Mouse (Mus musculus) left cerebral cortex, adult 2 months (tissue): ENCODE measurements around the gene Ccdc134. TPM values are rescaled to one million over a fixed set of nuclear protein-coding genes. Genes with fewer than 3 reads are reported as not detected.

Source experiments
- DNase-seq, 2 experiments: peaks; one replicate each; pipeline ENCODE4 v3.0.0; 2021 to 2022; ENCODE audit warnings: low spot score in 2 of 2, mixed read lengths in 1 of 2; ENCODE audit errors: extremely low spot score in 1 of 2
- H3K27ac ChIP-seq: fragments of 200-600 bp; 2 replicates; pipeline ENCODE4 v1.8.1; 2022
- H3K4me3 ChIP-seq: fragments of 200-600 bp; 2 replicates; pipeline ENCODE4 v1.8.1; 2022
- CTCF ChIP-seq: fragments of 200-600 bp; IDR thresholded peaks from 2 replicates; pipeline ENCODE4 v1.8.1; 2022; ENCODE audit warnings: antibody characterized with exemption, mild to moderate bottlenecking, moderate library complexity
- intact Hi-C: fragments of 180-260 bp; cut with DNase I; formaldehyde crosslinking; loops from one replicate; pipeline ENCODE4 v1.15.1; 2025
- total RNA-seq, 2 experiments: library from RNA; stranded (reverse); gene quantifications; 2 replicates each; pipeline ENCODE4 v1.2.3; 2021

Ccdc134 gene
- total RNA-seq, 2 experiments from 2014 or later: 11.2 to 18.3 TPM

GRCm38 (mm10) chr15:82182311-82182710 lies 54.6 kb downstream of the Ccdc134 start:
- peak; percentile 30 for TF ChIP-seq CTCF
- intact Hi-C loops: no loop called here
- no peak overlapping the region for H3K4me3 ChIP-seq
- H3K27ac ChIP-seq: no peak overlapping the region
- no peak for DNase-seq

- Histone ChIP-seq H3K4me3 (no peak overlapping the region), H3K27ac (no peak overlapping the region)
- no peak for TF ChIP-seq CTCF
- intact Hi-C loops: no loop called here
- DNase-seq: no peak
These were observed 55.9 kb downstream of the Ccdc134 start for GRCm38 (mm10) chr15:82183596-82183995.

- DNase-seq: no peak
- no peak overlapping the region for H3K27ac ChIP-seq
- no peak overlapping the region for H3K4me3 ChIP-seq
- intact Hi-C loops: no loop called here
- no peak for TF ChIP-seq CTCF
These were observed 56.5 kb downstream of the Ccdc134 start for GRCm38 (mm10) chr15:82184183-82184582.

GRCm38 (mm10) chr15:82184656-82185055 lies 56.9 kb downstream of the Ccdc134 start:
- intact Hi-C loops: no loop called here
- H3K27ac ChIP-seq: no peak overlapping the region
- no peak overlapping the region for H3K4me3 ChIP-seq
- no peak for DNase-seq
- no peak for TF ChIP-seq CTCF

DNA sequence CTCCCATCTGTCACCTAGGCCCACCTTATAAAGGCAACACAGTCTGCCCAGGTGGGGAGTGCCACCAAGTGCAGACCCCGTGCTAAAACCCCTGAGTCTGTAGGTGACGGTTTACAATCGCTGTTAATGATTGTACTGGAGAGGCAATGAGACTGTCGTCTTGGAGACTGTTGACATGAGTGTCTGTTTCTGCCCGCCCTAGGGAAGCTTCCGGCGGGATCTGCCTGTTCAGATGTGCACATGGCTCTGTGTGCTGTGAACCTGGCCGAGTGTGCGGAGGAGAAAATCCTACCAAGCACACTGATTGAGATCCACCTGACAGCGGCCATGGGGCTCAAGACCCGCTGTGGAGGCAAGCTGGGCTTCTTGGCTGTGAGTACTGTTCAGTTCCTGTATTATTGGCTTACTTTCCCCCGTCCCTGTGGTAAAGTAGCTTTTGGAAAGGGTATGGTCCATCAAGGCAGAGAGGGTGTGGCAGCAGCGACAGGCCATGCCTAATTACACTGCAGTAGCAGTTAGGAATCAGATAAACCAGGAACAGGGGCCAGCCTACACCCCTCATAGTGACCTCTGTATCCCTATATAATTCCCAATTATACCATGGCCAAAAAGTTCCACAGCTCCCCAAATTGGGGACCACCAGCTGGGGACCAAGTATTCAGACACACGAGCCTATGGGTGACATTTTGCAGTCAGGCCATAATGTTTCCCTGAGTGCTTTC lies 57.5 kb downstream of the Ccdc134 start:
- intact Hi-C loops: no loop called here
- H3K27ac ChIP-seq: no peak overlapping the region
- no peak for TF ChIP-seq CTCF
- no peak for DNase-seq
- H3K4me3 ChIP-seq: no peak overlapping the region

GRCm38 (mm10) chr15:82186131-82186530 lies 58.4 kb downstream of the Ccdc134 start:
- H3K4me3 ChIP-seq: no peak overlapping the region
- intact Hi-C loops: no loop called here
- TF ChIP-seq CTCF: no peak
- DNase-seq: no peak
- H3K27ac ChIP-seq: no peak overlapping the region

DNA sequence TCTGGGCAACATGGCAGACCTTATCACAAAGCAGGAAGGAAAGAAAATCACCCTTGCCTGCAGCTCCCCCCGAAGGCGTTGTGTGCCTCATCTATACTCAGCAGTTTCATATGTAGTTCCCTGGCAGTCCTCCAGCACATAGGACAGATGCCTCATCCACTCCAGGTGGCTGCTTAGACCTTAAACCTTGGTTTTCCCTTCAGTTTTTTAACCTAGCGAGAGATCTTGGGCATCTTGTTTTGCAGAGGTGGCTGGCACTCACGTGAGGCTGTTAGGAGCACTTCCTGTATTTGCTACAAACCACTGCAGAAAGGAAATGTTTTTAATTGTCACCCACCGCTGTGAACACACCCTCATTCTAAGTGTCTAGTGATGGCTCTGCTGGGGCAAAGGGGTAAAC lies 59.2 kb downstream of the Ccdc134 start:
- TF ChIP-seq CTCF: no peak
- DNase-seq: no peak
- Histone ChIP-seq H3K27ac (no peak overlapping the region), H3K4me3 (no peak overlapping the region)
- intact Hi-C loops: no loop called here

DNA sequence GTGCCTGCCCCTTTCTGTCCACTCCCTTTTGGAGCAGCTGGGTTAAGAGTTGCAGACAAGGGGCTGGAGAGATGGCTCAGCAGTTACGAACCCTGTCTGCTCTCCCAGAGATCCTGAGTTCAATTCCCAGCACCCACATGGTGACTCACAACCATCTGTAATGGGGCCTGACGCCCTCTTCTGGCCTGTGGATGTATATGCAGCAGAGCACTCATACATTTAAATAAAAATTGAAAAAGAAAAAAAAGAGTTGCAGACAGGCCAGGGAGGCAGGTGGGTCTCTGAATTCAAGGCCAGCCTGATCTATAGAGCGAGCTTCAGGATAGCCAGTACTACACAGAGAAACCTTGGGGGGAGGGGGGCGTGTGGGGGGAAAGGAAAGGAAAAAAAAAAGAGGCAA lies 59.7 kb downstream of the Ccdc134 start:
- DNase-seq: no peak
- intact Hi-C loops: no loop called here
- Histone ChIP-seq H3K4me3 (no peak overlapping the region), H3K27ac (no peak overlapping the region)
- no peak; the same call in none of the 2 replicates for TF ChIP-seq CTCF

DNA sequence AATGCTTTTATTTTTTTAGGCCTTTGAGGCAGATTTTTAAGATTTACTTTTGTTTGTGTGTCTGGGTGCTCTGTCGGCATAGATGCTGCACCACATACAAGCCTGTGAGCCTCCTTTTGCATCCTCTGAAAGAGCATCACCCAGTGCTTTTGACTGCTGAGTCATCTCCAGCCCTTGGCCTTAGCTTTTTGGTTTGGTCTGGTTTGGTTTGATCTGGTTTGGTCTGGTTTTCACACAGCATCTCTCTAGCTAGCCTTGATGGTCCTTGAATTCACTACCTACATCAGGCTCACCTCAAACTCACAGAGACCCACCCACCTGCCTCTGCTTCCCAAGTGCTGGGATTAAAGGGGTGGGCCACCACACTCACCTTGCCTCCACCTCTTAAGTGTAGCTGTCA lies 60.2 kb downstream of the Ccdc134 start:
- DNase-seq: no peak
- Histone ChIP-seq H3K27ac (no peak overlapping the region), H3K4me3 (no peak overlapping the region)
- intact Hi-C loops: no loop called here
- TF ChIP-seq CTCF: no peak

DNA sequence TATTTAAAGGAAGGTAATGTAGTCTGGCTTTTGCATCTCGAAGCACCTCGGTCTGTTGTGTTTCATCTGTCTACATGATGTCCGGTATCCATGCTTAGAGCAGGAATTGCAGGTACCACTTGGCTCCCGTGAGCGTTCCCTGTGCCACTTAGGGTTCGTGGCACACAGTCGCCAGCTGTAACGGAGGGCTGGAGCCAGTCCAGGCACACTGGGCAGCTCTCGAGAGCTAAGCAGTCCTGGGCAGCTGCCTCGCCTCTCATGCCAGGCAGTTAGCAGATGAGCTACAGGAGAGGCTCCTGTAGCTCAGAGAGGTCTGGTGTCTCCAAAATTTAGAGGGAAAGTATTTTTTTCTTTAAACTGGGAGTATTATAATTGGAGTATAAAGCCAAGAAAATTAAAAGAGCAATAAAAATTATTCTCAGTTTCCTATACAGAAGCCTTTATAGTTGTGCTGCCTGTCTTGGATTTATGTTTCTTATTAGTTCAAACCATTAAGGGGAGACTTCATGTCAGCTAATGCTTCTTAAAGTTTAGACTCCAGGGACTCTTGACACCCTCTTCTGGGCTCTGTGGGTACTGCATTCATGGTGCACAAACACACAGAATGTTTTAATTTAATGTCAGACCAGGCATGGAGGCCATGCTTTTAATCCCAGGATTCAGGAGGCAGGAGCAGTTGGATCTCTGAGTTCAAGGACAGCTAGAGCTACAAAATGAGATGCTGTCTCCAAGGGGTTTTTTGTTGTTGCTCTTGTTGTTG lies 60.9 kb downstream of the Ccdc134 start:
- H3K4me3 ChIP-seq: no peak overlapping the region
- intact Hi-C loops: no loop called here
- no peak for DNase-seq
- H3K27ac ChIP-seq: no peak overlapping the region
- TF ChIP-seq CTCF: peak; percentile 56

Other genes starting within 250 kb of the Ccdc134 start
- gene Polr3h, start 201.7 kb upstream of the Ccdc134 start, total RNA-seq: 10 to 100 TPM; 50.1 to 56.8 TPM
- gene Csdc2, start 191.2 kb upstream of the Ccdc134 start, total RNA-seq: 10 to 100 TPM; 91.2 to 97.6 TPM
- gene Pmm1, start 167.0 kb upstream of the Ccdc134 start, total RNA-seq: 100 to 1,000 TPM; 199 to 206 TPM
- gene 1700029P11Rik, start 147.4 kb upstream of the Ccdc134 start, total RNA-seq: not detected
- 10 to 100 TPM; 22.5 to 29.7 TPM for gene Xrcc6, start 140.1 kb upstream of the Ccdc134 start, total RNA-seq
- 10 to 100 TPM; 88.0 to 95.6 TPM for gene Desi1, start 94.1 kb upstream of the Ccdc134 start, total RNA-seq
- 100 to 1,000 TPM; 110 to 113 TPM for gene Snu13, start 80.3 kb upstream of the Ccdc134 start, total RNA-seq
- gene 4930407I10Rik, start 68.8 kb upstream of the Ccdc134 start, total RNA-seq: not detected
- 1 to 10 TPM; 4.0 to 4.5 TPM for gene Mei1, start 57.9 kb upstream of the Ccdc134 start, total RNA-seq
- gene Srebf2, start 19.3 kb downstream of the Ccdc134 start, total RNA-seq: 100 to 1,000 TPM; 187 to 202 TPM
- 1 to 10 TPM; 2.1 to 2.7 TPM for gene Shisa8, start 84.9 kb downstream of the Ccdc134 start, total RNA-seq
- under 1 TPM; 0.29 to 0.47 TPM for gene Tnfrsf13c, start 96.4 kb downstream of the Ccdc134 start, total RNA-seq
- 1 to 10 TPM; 3.1 to 4.8 TPM for gene Cenpm, start 116.8 kb downstream of the Ccdc134 start, total RNA-seq
- 100 to 1,000 TPM in 1 of 2 experiments, 10 to 100 TPM in 1; 96.5 to 102 TPM for gene 1500009C09Rik, start 124.5 kb downstream of the Ccdc134 start, total RNA-seq
- 100 to 1,000 TPM; 489 to 520 TPM for gene Sept3, start 147.0 kb downstream of the Ccdc134 start, total RNA-seq
- gene Wbp2nl, start 171.0 kb downstream of the Ccdc134 start, total RNA-seq: not detected
- gene Naga, start 211.0 kb downstream of the Ccdc134 start, total RNA-seq: 10 to 100 TPM; 33.5 to 35.2 TPM
- under 1 TPM; 0.25 to 0.42 TPM for gene Pheta2, start 211.0 kb downstream of the Ccdc134 start, total RNA-seq
- 100 to 1,000 TPM; 137 to 141 TPM for gene Smdt1, start 211.0 kb downstream of the Ccdc134 start, total RNA-seq
- 100 to 1,000 TPM; 206 to 211 TPM for gene Ndufa6, start 226.4 kb downstream of the Ccdc134 start, total RNA-seq